Mouse (Mus musculus): ENCODE measurements around the gene Gm12184.

- TF ChIP-seq USF1 (IDR thresholded peaks at IDR 0.05; ENCODE audit: low read depth) (peak; percentile 57), TCF12 (IDR thresholded peaks at IDR 0.05; ENCODE audit: insufficient read depth, poor library complexity, severe bottlenecking) (no peak), POLR2A (IDR thresholded peaks at IDR 0.05; ENCODE audit: insufficient read length, low read depth) (no peak), POLR2AphosphoS2 (IDR thresholded peaks at IDR 0.05; ENCODE audit: insufficient read length, low read depth) (no peak), E2F4 (IDR thresholded peaks at IDR 0.05; ENCODE audit: insufficient read depth) (no peak), REST (IDR thresholded peaks at IDR 0.05; ENCODE audit: insufficient read depth, insufficient read length) (no peak), MYOG (IDR thresholded peaks at IDR 0.05; ENCODE audit: control insufficient read depth in 1 of 3, insufficient read depth in 1 of 3, insufficient read length in 2 of 3, low read depth in 2 of 3) (no peak)
Observed at GRCm38 (mm10) chr11:48838181-48838797, 11.8 kb upstream of the Gm12184 start.

Measured in myocyte (in vitro differentiated cells).